Mouse (Mus musculus) adrenal gland, adult 8-10 months (tissue): ENCODE results near the gene Polr2l. TPM values are rescaled to one million over a fixed set of nuclear protein-coding genes. Genes with fewer than 3 reads are reported as not detected.

Experiments used
- DNase-seq: peaks from one replicate; pipeline ENCODE4 v3.0.0; 2022
- total RNA-seq, 4 experiments: library from RNA; stranded (reverse); gene quantifications; 2 replicates each; pipeline ENCODE4 v1.2.4; 2022

Polr2l gene
- total RNA-seq, 4 experiments from 2014 or later: 99.4 to 147 (median 129) TPM

- no peak for DNase-seq
Measured at GRCm38 (mm10) chr7:141431434-141432185, 43.3 kb downstream of the Polr2l start.

DNA sequence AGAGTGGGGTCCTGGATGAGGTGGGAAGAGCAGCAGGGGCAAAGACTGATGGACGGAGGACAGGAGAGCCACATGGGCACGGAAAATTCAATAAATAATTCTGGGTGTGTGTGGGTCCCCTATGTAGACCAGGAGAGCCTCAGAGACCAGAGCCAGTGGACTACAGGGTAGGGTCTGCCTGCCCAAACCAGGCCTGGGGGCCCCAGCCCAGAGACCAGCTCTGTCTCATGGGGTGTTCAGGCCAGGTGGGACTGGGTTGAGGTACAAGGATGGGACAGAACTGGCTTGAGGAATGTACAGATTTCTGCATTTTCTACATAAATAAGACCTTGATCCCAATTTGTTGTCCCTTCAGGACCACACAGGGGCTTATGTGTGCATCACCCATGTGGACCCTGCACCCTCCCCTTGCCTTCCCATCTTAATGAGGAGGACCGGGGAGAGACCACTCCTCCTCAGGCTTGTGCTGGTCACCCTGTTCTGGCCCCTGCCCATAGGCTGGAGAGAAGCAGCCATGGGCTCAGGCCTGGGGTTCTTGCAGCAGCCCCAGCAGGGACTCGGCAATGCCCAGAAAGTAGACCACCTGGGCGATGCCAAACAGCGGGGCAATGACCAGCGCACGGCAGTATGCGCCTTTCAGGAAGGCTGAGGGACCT lies 44.2 kb downstream of the Polr2l start:
- DNase-seq: no peak

DNA sequence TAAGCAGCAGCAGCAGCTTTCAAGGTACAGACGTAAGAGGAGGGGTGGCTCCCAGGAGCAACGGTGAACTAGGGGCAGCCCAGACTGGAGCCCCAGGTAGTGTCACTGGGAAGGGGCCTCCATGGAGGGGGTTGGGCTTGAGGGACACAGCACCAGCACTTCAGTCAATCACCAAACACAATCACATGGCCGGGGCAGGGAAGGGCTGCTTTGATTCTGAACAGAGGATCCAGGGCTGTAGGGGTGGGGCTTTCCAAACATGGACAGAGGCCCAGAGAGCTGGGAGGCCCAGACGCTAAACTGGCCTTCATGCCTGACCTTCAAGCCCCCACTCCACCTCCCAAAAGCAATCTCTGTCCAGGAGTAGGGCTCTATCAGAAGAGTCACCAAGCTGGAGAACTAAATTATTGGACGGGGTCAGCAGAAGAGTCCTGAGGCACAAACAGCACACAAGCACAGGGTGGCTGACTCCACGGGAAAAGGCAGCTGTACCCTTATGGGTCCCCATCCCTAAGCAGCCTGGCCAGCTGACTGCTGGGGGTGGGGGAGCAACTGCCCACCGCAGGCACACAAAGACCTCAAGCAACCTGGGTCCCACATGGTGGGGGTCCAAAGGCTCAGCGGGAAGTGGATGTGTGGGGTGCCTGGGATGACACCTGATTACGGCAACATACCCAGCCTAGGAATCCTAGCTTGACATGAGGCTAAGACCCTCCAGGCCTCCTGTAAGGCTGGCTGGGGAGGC lies 44.9 kb downstream of the Polr2l start:
- DNase-seq: no peak

- DNase-seq: no peak
Measured at GRCm38 (mm10) chr7:141429310-141429709, 45.6 kb downstream of the Polr2l start, which contains the start of gene Cend1. TSS of gene Cend1 (minus strand) at chr7:141429491.

DNA sequence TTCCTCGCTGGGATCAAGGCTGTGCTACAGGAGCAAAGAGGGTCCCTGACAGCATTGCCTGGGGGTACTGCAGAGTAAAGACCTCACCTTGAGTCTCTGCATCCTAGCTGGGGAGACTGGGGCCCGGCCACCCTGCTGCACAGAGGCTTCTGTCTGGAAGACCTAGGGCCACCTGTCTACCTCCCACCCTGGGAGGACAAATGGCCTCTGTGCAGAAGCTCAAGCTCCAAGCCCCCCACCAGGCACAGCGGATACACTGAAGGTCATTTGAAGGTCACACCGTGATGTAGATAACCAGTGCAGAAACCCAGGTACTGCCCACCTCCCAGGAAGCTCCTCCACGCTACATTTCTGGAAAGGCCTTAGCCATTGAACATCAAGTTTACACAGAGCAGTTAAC lies 46.2 kb downstream of the Polr2l start:
- DNase-seq: no peak

- no peak for DNase-seq
Measured at GRCm38 (mm10) chr7:141426948-141427730, 47.8 kb downstream of the Polr2l start.

DNA sequence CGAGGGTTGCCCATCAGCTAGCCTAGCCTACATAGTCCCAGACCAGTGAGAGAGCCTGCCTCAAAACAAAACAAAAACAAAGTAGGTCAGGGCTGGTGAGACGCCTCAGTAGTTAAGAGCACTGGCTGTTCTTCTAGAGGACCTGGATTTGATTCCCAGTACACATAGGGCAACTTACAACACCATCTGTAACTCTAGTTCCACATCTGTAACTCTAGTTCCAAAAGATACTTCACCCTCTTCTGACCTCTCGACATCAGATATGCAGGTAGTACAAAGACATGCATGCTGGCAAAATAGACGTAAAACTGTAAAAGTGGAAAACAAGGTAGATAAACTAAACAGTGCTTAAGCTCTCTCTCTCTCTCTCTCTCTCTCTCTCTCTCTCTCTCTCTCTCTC lies 51.1 kb downstream of the Polr2l start:
- DNase-seq: no peak

Other genes with a start within 250 kb of the Polr2l start
- gene Phrf1, start 246.3 kb downstream of the Polr2l start, total RNA-seq: 10 to 100 TPM; 79.8 to 92.9 (median 84.3) TPM
- gene Irf7, start 208.7 kb downstream of the Polr2l start, total RNA-seq: 10 to 100 TPM in 2 of 4 experiments, 1 to 10 TPM in 2; 7.0 to 10.7 (median 9.4) TPM
- 1 to 10 TPM; 2.3 to 5.5 (median 3.2) TPM for gene Cdhr5, start 198.3 kb downstream of the Polr2l start, total RNA-seq
- gene Sct, start 196.0 kb downstream of the Polr2l start, total RNA-seq: under 1 TPM in 1 of 4 experiments, not detected in 3; 0.67 TPM
- gene Drd4, start 183.1 kb downstream of the Polr2l start, total RNA-seq: 1 to 10 TPM in 1 of 4 experiments, under 1 TPM in 1, not detected in 2; 0.40 to 1.3 TPM
- 10 to 100 TPM; 27.1 to 47.4 (median 36.7) TPM for gene Deaf1, start 147.4 kb downstream of the Polr2l start, total RNA-seq
- 10 to 100 TPM; 31.4 to 46.6 (median 34.8) TPM for gene Tmem80, start 147.4 kb downstream of the Polr2l start, total RNA-seq
- gene Eps8l2, start 136.3 kb downstream of the Polr2l start, total RNA-seq: 1 to 10 TPM; 2.0 to 2.9 (median 2.3) TPM
- gene Taldo1, start 82.9 kb downstream of the Polr2l start, total RNA-seq: 100 to 1,000 TPM; 429 to 671 (median 576) TPM
- 10 to 100 TPM; 38.9 to 52.2 (median 47.6) TPM for gene Gatd1, start 61.0 kb downstream of the Polr2l start, total RNA-seq
- gene Cend1, start 45.6 kb downstream of the Polr2l start, total RNA-seq: 1 to 10 TPM; 1.5 to 2.6 (median 2.1) TPM
- gene Slc25a22, start 37.2 kb downstream of the Polr2l start, total RNA-seq: 100 to 1,000 TPM in 3 of 4 experiments, 10 to 100 TPM in 1; 86.7 to 109 (median 104) TPM
- 1 to 10 TPM; 1.0 to 2.3 (median 1.4) TPM for gene Pidd1, start 31.1 kb downstream of the Polr2l start, total RNA-seq
- 1,000 to 10,000 TPM in 3 of 4 experiments, 100 to 1,000 TPM in 1; 998 to 1,129 (median 1,024) TPM for gene Rplp2, start 27.8 kb downstream of the Polr2l start, total RNA-seq
- gene Pnpla2, start 19.9 kb downstream of the Polr2l start, total RNA-seq: 100 to 1,000 TPM; 256 to 532 (median 452) TPM
- 10 to 100 TPM; 11.7 to 21.1 (median 18.7) TPM for gene Cracr2b, start 14.0 kb downstream of the Polr2l start, total RNA-seq
- gene Cd151, start 7.7 kb downstream of the Polr2l start, total RNA-seq: 100 to 1,000 TPM; 323 to 455 (median 409) TPM
- 100 to 1,000 TPM in 2 of 4 experiments, 10 to 100 TPM in 2; 89.1 to 191 (median 124) TPM for gene Tspan4, start 108 bp upstream of the Polr2l start, total RNA-seq
- gene Chid1, start 64.7 kb upstream of the Polr2l start, total RNA-seq: 10 to 100 TPM; 57.5 to 69.9 (median 62.5) TPM
- 10 to 100 TPM; 54.9 to 79.7 (median 66.5) TPM for gene Ap2a2, start 87.0 kb upstream of the Polr2l start, total RNA-seq
- not detected for gene Muc6, start 180.2 kb upstream of the Polr2l start, total RNA-seq
- gene Muc2, start 215.2 kb upstream of the Polr2l start, total RNA-seq: 1 to 10 TPM in 2 of 4 experiments, under 1 TPM in 2; 0.24 to 2.2 (median 0.81) TPM